In the genomic region with DNA sequence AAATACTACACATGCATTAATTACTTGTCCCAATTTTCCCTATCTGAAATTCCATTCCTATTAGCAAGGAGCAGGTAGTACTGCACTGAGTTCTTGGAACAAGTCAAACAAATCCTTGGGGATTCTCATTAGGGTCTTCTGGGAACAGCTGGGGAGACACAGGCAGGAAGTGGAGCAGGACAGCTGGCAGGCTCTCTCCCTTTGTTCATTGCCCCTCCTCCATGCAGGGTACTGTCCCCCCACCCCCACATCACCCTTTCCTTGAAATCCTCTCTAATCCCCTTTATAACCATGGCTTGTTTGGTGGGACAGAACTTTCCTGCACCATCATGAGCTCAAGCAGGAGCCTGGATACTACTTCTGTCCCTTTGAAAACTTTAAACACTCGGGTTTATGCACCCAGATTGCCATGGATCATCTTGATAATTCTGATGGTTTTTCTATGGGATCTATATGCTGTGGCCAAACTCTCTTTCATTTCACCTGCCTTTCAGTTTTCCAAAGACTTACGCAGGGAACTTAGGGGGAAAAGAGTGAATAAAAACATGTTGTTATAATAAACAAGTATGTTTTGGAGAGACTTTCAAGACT, we compare ENCODE assay signal across 19 mouse cellular contexts.
DNase-seq lines count a peak whose midpoint lies in the region; ATAC-seq and TF ChIP-seq lines count a peak whose summit lies in the region.
"Had no signal": no experiment of that assay in that cellular context is flagged by ENCODE, and none has a peak within 500 bp of the region (broad histone marks: within the 10 kb centered on the region; RNA-seq: fewer than 3 reads in every experiment).

No protein-coding gene starts in this region.

- peak; percentile 30 for DNase-seq in hindbrain, embryonic 10.5 days (ENCODE audit: low spot score)
- DNase-seq in brain, embryonic 14.5 days (ENCODE audit: low read depth): peak; percentile 45
- peak; percentile 47 for DNase-seq in embryo, embryonic 10.5 days (ENCODE audit: low spot score)
- DNase-seq in midbrain, embryonic 14.5 days: no peak
- DNase-seq in layer of hippocampus, postnatal 10 days (ENCODE audit: low spot score in 2 of 2): no peak
- no peak for DNase-seq in kidney, postnatal 14 days
- DNase-seq: cerebellum, adult 9-10 months; gastrocnemius, adult 2 months; heart, postnatal 10 days; kidney, adult 18-20 months; layer of hippocampus, postnatal 36 days; lung, postnatal 10 days; right cerebral cortex, postnatal 4 days had no signal

- H3K9ac ChIP-seq in hindbrain, embryonic 13.5 days: no peak overlapping the region
- H3K9ac ChIP-seq in midbrain, embryonic 14.5 days (replicated peaks; ENCODE audit: low read length): no peak overlapping the region
- H3K9ac ChIP-seq: limb, embryonic 15.5 days; neural tube, embryonic 15.5 days had no signal

- WGBS in hindbrain, embryonic 10.5 days: 55% methylated on average over 2 of the region's 2 CpGs
- WGBS in hindbrain, embryonic 13.5 days: 63% methylated on average over 2 of the region's 2 CpGs
- WGBS in midbrain, embryonic 14.5 days: 32% methylated on average over 2 of the region's 2 CpGs

- H3K27me3 ChIP-seq in hindbrain, embryonic 10.5 days (ENCODE audit: insufficient read depth, poor library complexity, severe bottlenecking): no peaks in the 10 kb centered on the region
- no peaks in the 10 kb centered on the region for H3K27me3 ChIP-seq in hindbrain, embryonic 13.5 days
- no peaks in the 10 kb centered on the region for H3K27me3 ChIP-seq in midbrain, embryonic 14.5 days (ENCODE audit: control insufficient read depth, insufficient read depth, low read length)
- H3K27me3 ChIP-seq: limb, embryonic 15.5 days; neural tube, embryonic 15.5 days had no signal

- H3K27ac ChIP-seq in hindbrain, embryonic 10.5 days: peak overlapping the region; percentile 59; the same call in 1 of the 2 replicates
- no peak overlapping the region for H3K27ac ChIP-seq in hindbrain, embryonic 13.5 days
- no peak overlapping the region for H3K27ac ChIP-seq in midbrain, embryonic 14.5 days (replicated peaks; ENCODE audit: low read depth, low read length)
- H3K27ac ChIP-seq: gastrocnemius, adult 2 months; kidney, postnatal 0 days; limb, embryonic 15.5 days; neural tube, embryonic 15.5 days; stomach, postnatal 0 days had no signal

- no peak for ATAC-seq in hindbrain, embryonic 13.5 days (ENCODE audit: low FRiP score)
- ATAC-seq in midbrain, embryonic 14.5 days (ENCODE audit: low FRiP score, low TSS enrichment): 0 out of 2 replicates have a peak, but pooled peaks have one; percentile 50

- H3K4me2 ChIP-seq in hindbrain, embryonic 13.5 days: no peak overlapping the region
- no peak overlapping the region for H3K4me2 ChIP-seq in midbrain, embryonic 14.5 days (ENCODE audit: low read length)
- H3K4me2 ChIP-seq: heart, embryonic 11.5 days; limb, embryonic 15.5 days; neural tube, embryonic 15.5 days had no signal

- TF ChIP-seq POLR2A in brain, embryonic 14.5 days (IDR thresholded peaks at IDR 0.05; ENCODE audit: borderline replicate concordance, extremely low read depth, insufficient read depth, insufficient read length, poor library complexity, severe bottlenecking): no peak

- peaks cover 7% of the 10 kb centered on the region for H3K4me1 ChIP-seq in hindbrain, embryonic 10.5 days (replicated peaks)
- peaks cover 3% of the 10 kb centered on the region; the same call in 1 of the 2 replicates for H3K4me1 ChIP-seq in hindbrain, embryonic 13.5 days (replicated peaks)
- H3K4me1 ChIP-seq in midbrain, embryonic 14.5 days (ENCODE audit: control insufficient read depth, insufficient read depth, low read length): 0 out of 2 replicates have a peak, but pooled peaks cover 4% of the 10 kb centered on the region
- H3K4me1 ChIP-seq: limb, embryonic 15.5 days; neural tube, embryonic 15.5 days had no signal

- TF ChIP-seq CTCF in brain, embryonic 14.5 days (IDR thresholded peaks at IDR 0.05; ENCODE audit: borderline replicate concordance, extremely low read depth, insufficient read depth, insufficient read length): no peak

- no peak overlapping the region for H3K4me3 ChIP-seq in hindbrain, embryonic 10.5 days
- H3K4me3 ChIP-seq in hindbrain, embryonic 13.5 days: no peak overlapping the region
- H3K4me3 ChIP-seq in midbrain, embryonic 14.5 days (replicated peaks; ENCODE audit: low read depth, low read length): no peak overlapping the region
- H3K4me3 ChIP-seq: gastrocnemius, adult 2 months; limb, embryonic 15.5 days; neural tube, embryonic 15.5 days had no signal

- H3K9me3 ChIP-seq in hindbrain, embryonic 10.5 days: no peaks in the 10 kb centered on the region
- no peaks in the 10 kb centered on the region for H3K9me3 ChIP-seq in hindbrain, embryonic 13.5 days
- H3K9me3 ChIP-seq in midbrain, embryonic 14.5 days (ENCODE audit: control insufficient read depth, low read length): no peaks in the 10 kb centered on the region
- H3K9me3 ChIP-seq: limb, embryonic 15.5 days; neural tube, embryonic 15.5 days had no signal

- H3K36me3 ChIP-seq in hindbrain, embryonic 10.5 days: no peaks in the 10 kb centered on the region
- H3K36me3 ChIP-seq in hindbrain, embryonic 13.5 days: no peaks in the 10 kb centered on the region
- no peaks in the 10 kb centered on the region for H3K36me3 ChIP-seq in midbrain, embryonic 14.5 days (ENCODE audit: control insufficient read depth, insufficient read depth, low read length)
- H3K36me3 ChIP-seq: limb, embryonic 15.5 days; neural tube, embryonic 15.5 days had no signal

Comparison
In these comparisons a context has a peak if more than half of its experiments do, and no peak if none do; other contexts are left out.
1. DNase-seq: peak in hindbrain, embryonic 10.5 days (single experiment), brain, embryonic 14.5 days (single experiment) and embryo, embryonic 10.5 days (single experiment); none in midbrain, embryonic 14.5 days (single experiment), layer of hippocampus, postnatal 10 days (0 of 2) and kidney, postnatal 14 days (single experiment).